Mouse (Mus musculus) kidney, embryonic 15.5 days (tissue): ENCODE data around the gene Kcnq4. TPM values are rescaled to one million over a fixed set of nuclear protein-coding genes. Genes with fewer than 3 reads are reported as not detected.

ENCODE experiments used
- ATAC-seq: fragments of 200-750 bp; cut with Nextera tagmentation; replicated peaks from 2 replicates; pipeline ENCODE4 v1.8.0; 2017; ENCODE audit warnings: moderate TSS enrichment; ENCODE audit not compliant: low FRiP score
- H3K27ac ChIP-seq: fragments of 300-500 bp; sonication (generic); 2 replicates; pipeline ENCODE4 v1.5.1; 2015; ENCODE audit warnings: mild to moderate bottlenecking, inconsistent platforms
- H3K27me3 ChIP-seq: fragments of 300-500 bp; sonication (generic); 2 replicates; pipeline ENCODE4 v1.6.1; 2015; ENCODE audit warnings: inconsistent platforms
- H3K36me3 ChIP-seq: fragments of 300-500 bp; sonication (generic); 2 replicates; pipeline ENCODE4 v1.6.1; 2015; ENCODE audit warnings: inconsistent platforms
- H3K4me1 ChIP-seq: fragments of 300-500 bp; sonication (generic); 2 replicates; pipeline ENCODE4 v1.6.1; 2015; ENCODE audit warnings: inconsistent platforms
- H3K4me2 ChIP-seq: fragments of 300-500 bp; sonication (generic); 2 replicates; pipeline ENCODE4 v1.6.1; 2015; ENCODE audit warnings: moderate library complexity, mild to moderate bottlenecking, inconsistent platforms
- H3K4me3 ChIP-seq: fragments of 300-500 bp; sonication (generic); replicated peaks from 2 replicates; pipeline ENCODE4 v1.5.1; 2015; ENCODE audit warnings: mild to moderate bottlenecking, inconsistent platforms
- H3K9ac ChIP-seq: fragments of 300-500 bp; sonication (generic); 2 replicates; pipeline ENCODE4 v1.6.1; 2015; ENCODE audit warnings: mild to moderate bottlenecking, inconsistent platforms
- H3K9me3 ChIP-seq: fragments of 300-500 bp; sonication (generic); replicated peaks from 2 replicates; pipeline ENCODE4 v1.6.1; 2016; ENCODE audit warnings: inconsistent platforms
- WGBS: fragments of 180-500 bp; shearing (Covaris S2); methylation state at CpG from one replicate; pipeline ENCODE4 v1.1.7; 2015; ENCODE audit warnings: mixed read lengths; 5-methylcytosine and 5-hydroxymethylcytosine counted together
- polyA plus RNA-seq: library from polyadenylated mRNA; unstranded; fragments of >200 nt; fragmentation: Nextera tagmentation; extraction: Ambion mirVana; gene quantifications from 2 replicates; pipeline ENCODE4 v1.2.1, GENCODE M21; 2015

Gene Kcnq4
- polyA plus RNA-seq, 1 experiment from 2014 or later: 1.4 TPM

GRCm38 (mm10) chr4:120667555-120667954, 80.9 kb downstream of the Kcnq4 start:
- no peak for ATAC-seq
- Histone ChIP-seq H3K36me3 (no peaks in the 10 kb centered on the region), H3K4me2 (peak overlapping the region; percentile 94), H3K9me3 (no peaks in the 10 kb centered on the region), H3K9ac (peak overlapping the region; percentile 47; the same call in 1 of the 2 replicates), H3K4me3 (peak overlapping the region; percentile 54), H3K27ac (no peak overlapping the region), H3K4me1 (peaks cover 23% of the 10 kb centered on the region), H3K27me3 (peaks cover 24% of the 10 kb centered on the region)
- WGBS: 11% methylated on average over 10 of the region's 10 CpGs

- Histone ChIP-seq H3K9me3 (no peaks in the 10 kb centered on the region), H3K27ac (peak overlapping the region; percentile 72; the same call in 1 of the 2 replicates), H3K4me1 (peaks cover 23% of the 10 kb centered on the region), H3K4me2 (peak overlapping the region; percentile 94), H3K9ac (peak overlapping the region; percentile 47), H3K4me3 (peak overlapping the region; percentile 54), H3K36me3 (no peaks in the 10 kb centered on the region), H3K27me3 (peaks cover 24% of the 10 kb centered on the region)
- under 1% methylated on average over 50 of the region's 50 CpGs for WGBS
- peak; percentile 69 for ATAC-seq
These were observed 81.3 kb downstream of the Kcnq4 start for GRCm38 (mm10) chr4:120667045-120667501.

GRCm38 (mm10) chr4:120666358-120667024, 81.9 kb downstream of the Kcnq4 start, which contains the start of gene Cited4:
TSS of gene Cited4 (plus strand) at chr4:120666572.
- H3K4me2 ChIP-seq: peak within 1 kb of the TSS; percentile 94
- under 1% methylated on average over 50 of the region's 50 CpGs for WGBS
- H3K4me3 ChIP-seq: peak within 1 kb of the TSS; percentile 54
- H3K27ac ChIP-seq: peak within 1 kb of the TSS; percentile 72
- H3K9me3 ChIP-seq: no peaks in the 10 kb centered on the region
- peak; percentile 95 for ATAC-seq
- peaks cover 23% of the 10 kb centered on the region for H3K4me1 ChIP-seq
- H3K9ac ChIP-seq: peak within 1 kb of the TSS; percentile 47
- H3K27me3 ChIP-seq: peaks cover 24% of the 10 kb centered on the region
- no peaks in the 10 kb centered on the region for H3K36me3 ChIP-seq

GRCm38 (mm10) chr4:120665782-120666181, 82.6 kb downstream of the Kcnq4 start:
- H3K4me2 ChIP-seq: peak overlapping the region; percentile 94; the same call in 1 of the 2 replicates
- no peaks in the 10 kb centered on the region for H3K9me3 ChIP-seq
- 24% methylated on average over 7 of the region's 7 CpGs for WGBS
- peaks cover 24% of the 10 kb centered on the region for H3K27me3 ChIP-seq
- H3K4me1 ChIP-seq: peaks cover 23% of the 10 kb centered on the region
- H3K9ac ChIP-seq: no peak overlapping the region
- H3K4me3 ChIP-seq: no peak overlapping the region
- H3K27ac ChIP-seq: 0 out of 2 replicates have a peak overlapping the region, but pooled peaks have one; percentile 72
- ATAC-seq: no peak
- no peaks in the 10 kb centered on the region for H3K36me3 ChIP-seq

- H3K27me3 ChIP-seq: peaks cover 24% of the 10 kb centered on the region
- H3K9me3 ChIP-seq: no peaks in the 10 kb centered on the region
- no peak overlapping the region for H3K27ac ChIP-seq
- 26% methylated on average over 4 of the region's 4 CpGs for WGBS
- no peak overlapping the region for H3K9ac ChIP-seq
- H3K36me3 ChIP-seq: no peaks in the 10 kb centered on the region
- no peak overlapping the region for H3K4me3 ChIP-seq
- no peak for ATAC-seq
- H3K4me1 ChIP-seq: peaks cover 23% of the 10 kb centered on the region
- no peak overlapping the region for H3K4me2 ChIP-seq
These were observed 83.2 kb downstream of the Kcnq4 start for GRCm38 (mm10) chr4:120665144-120665700.

- H3K4me2 ChIP-seq: no peak overlapping the region
- peaks cover 23% of the 10 kb centered on the region for H3K4me1 ChIP-seq
- no peaks in the 10 kb centered on the region for H3K9me3 ChIP-seq
- no peak overlapping the region for H3K9ac ChIP-seq
- H3K36me3 ChIP-seq: no peaks in the 10 kb centered on the region
- 73% methylated on average over 2 of the region's 2 CpGs for WGBS
- no peak for ATAC-seq
- no peak overlapping the region for H3K4me3 ChIP-seq
- H3K27ac ChIP-seq: no peak overlapping the region
- peaks cover 24% of the 10 kb centered on the region for H3K27me3 ChIP-seq
These were observed 83.8 kb downstream of the Kcnq4 start for GRCm38 (mm10) chr4:120664601-120665000.

GRCm38 (mm10) chr4:120660485-120660884, 87.9 kb downstream of the Kcnq4 start:
- Histone ChIP-seq H3K9me3 (no peaks in the 10 kb centered on the region), H3K4me2 (no peak overlapping the region), H3K4me1 (peaks cover 1% of the 10 kb centered on the region; the same call in 1 of the 2 replicates), H3K27me3 (no peaks in the 10 kb centered on the region), H3K4me3 (no peak overlapping the region), H3K36me3 (no peaks in the 10 kb centered on the region), H3K9ac (no peak overlapping the region), H3K27ac (no peak overlapping the region)
- ATAC-seq: no peak
- 64% methylated on average over 4 of the region's 4 CpGs for WGBS

GRCm38 (mm10) chr4:120655898-120656297, 92.5 kb downstream of the Kcnq4 start:
- Histone ChIP-seq H3K4me3 (no peak overlapping the region), H3K9me3 (no peaks in the 10 kb centered on the region), H3K4me2 (no peak overlapping the region), H3K27ac (no peak overlapping the region), H3K27me3 (peaks cover 22% of the 10 kb centered on the region), H3K36me3 (no peaks in the 10 kb centered on the region), H3K4me1 (no peaks in the 10 kb centered on the region), H3K9ac (no peak overlapping the region)
- WGBS: 66% methylated on average over 8 of the region's 8 CpGs
- ATAC-seq: no peak

GRCm38 (mm10) chr4:120650208-120650592, 98.2 kb downstream of the Kcnq4 start:
- WGBS: 24% methylated on average over 7 of the region's 7 CpGs
- H3K4me2 ChIP-seq: peak overlapping the region; percentile 91
- ATAC-seq: no peak
- H3K9me3 ChIP-seq: no peaks in the 10 kb centered on the region
- H3K4me3 ChIP-seq: peak overlapping the region; percentile 50
- peaks cover 58% of the 10 kb centered on the region for H3K27me3 ChIP-seq
- H3K27ac ChIP-seq: no peak overlapping the region
- peaks cover 11% of the 10 kb centered on the region for H3K4me1 ChIP-seq
- H3K9ac ChIP-seq: peak overlapping the region; percentile 43; the same call in 1 of the 2 replicates
- H3K36me3 ChIP-seq: no peaks in the 10 kb centered on the region

- Histone ChIP-seq H3K4me3 (peak overlapping the region; percentile 50), H3K36me3 (no peaks in the 10 kb centered on the region), H3K27ac (no peak overlapping the region), H3K27me3 (peaks cover 58% of the 10 kb centered on the region), H3K4me2 (peak overlapping the region; percentile 91), H3K9ac (peak overlapping the region; percentile 43), H3K9me3 (no peaks in the 10 kb centered on the region), H3K4me1 (peaks cover 11% of the 10 kb centered on the region)
- 4% methylated on average over 55 of the region's 55 CpGs for WGBS
- ATAC-seq: peak; percentile 87
These were observed 98.8 kb downstream of the Kcnq4 start for GRCm38 (mm10) chr4:120649369-120650207.
